Mouse (Mus musculus) layer of hippocampus, adult 9-11 months (tissue): ENCODE measurements around the gene Ntrk2.
"Not testable (repeated sequence)": the region's sequence is repeated elsewhere in the genome, so short reads cannot be mapped to it uniquely, and the experiment has no call there.

Source experiments
- DNase-seq: peaks from one replicate; pipeline ENCODE4 v3.0.0; 2022

Ntrk2 gene

GRCm38 (mm10) chr13:58972511-58972910, 166.1 kb downstream of the Ntrk2 start:
- no peak for DNase-seq

- no peak for DNase-seq
These were observed 190.1 kb downstream of the Ntrk2 start for GRCm38 (mm10) chr13:58996447-58996846.

- no peak for DNase-seq
These were observed 191.4 kb downstream of the Ntrk2 start for GRCm38 (mm10) chr13:58997763-58998162.

- DNase-seq = no peak
These were observed 193.1 kb downstream of the Ntrk2 start for GRCm38 (mm10) chr13:58999373-59000053.

- no peak for DNase-seq
These were observed 196.8 kb downstream of the Ntrk2 start for GRCm38 (mm10) chr13:59002943-59003806.

GRCm38 (mm10) chr13:59003807-59004173, 197.4 kb downstream of the Ntrk2 start:
- no peak for DNase-seq

- DNase-seq = no peak
These were observed 198.2 kb downstream of the Ntrk2 start for GRCm38 (mm10) chr13:59004579-59004978.

- no peak for DNase-seq
These were observed 203.5 kb downstream of the Ntrk2 start for GRCm38 (mm10) chr13:59009855-59010254.

GRCm38 (mm10) chr13:59010893-59011529, 204.6 kb downstream of the Ntrk2 start:
- DNase-seq = no peak

- DNase-seq = peak; percentile 84
These were observed 205.1 kb downstream of the Ntrk2 start for GRCm38 (mm10) chr13:59011530-59011903.

GRCm38 (mm10) chr13:59015360-59015759, 209.0 kb downstream of the Ntrk2 start:
- DNase-seq = no peak

- DNase-seq = no peak
These were observed 210.8 kb downstream of the Ntrk2 start for GRCm38 (mm10) chr13:59017121-59017520.

- DNase-seq = no peak
These were observed 216.1 kb downstream of the Ntrk2 start for GRCm38 (mm10) chr13:59022251-59023042.

GRCm38 (mm10) chr13:59025653-59026052, 219.3 kb downstream of the Ntrk2 start:
- DNase-seq = no peak

GRCm38 (mm10) chr13:59027436-59027835, 221.1 kb downstream of the Ntrk2 start:
- no peak for DNase-seq

GRCm38 (mm10) chr13:59028546-59028945, 222.2 kb downstream of the Ntrk2 start:
- no peak for DNase-seq

- peak; percentile 37 for DNase-seq
These were observed 224.2 kb downstream of the Ntrk2 start for GRCm38 (mm10) chr13:59030574-59030973.

- no peak for DNase-seq
These were observed 234.0 kb downstream of the Ntrk2 start for GRCm38 (mm10) chr13:59040156-59040915.

GRCm38 (mm10) chr13:59041013-59041764, 234.8 kb downstream of the Ntrk2 start:
- peak; percentile 83 for DNase-seq

GRCm38 (mm10) chr13:59052188-59052587, 245.8 kb downstream of the Ntrk2 start:
- DNase-seq = no peak

- not testable (repeated sequence) for DNase-seq
These were observed 248.0 kb downstream of the Ntrk2 start for GRCm38 (mm10) chr13:59054331-59054730.
